Mouse (Mus musculus): ENCODE measurements at regions not wholly inside any gene's neighbourhood (a gene's known extent, or its start where the extent isn't known, plus 50 kb on each side); places are given as distances from the start of the nearest gene placed in this dataset.

DNA sequence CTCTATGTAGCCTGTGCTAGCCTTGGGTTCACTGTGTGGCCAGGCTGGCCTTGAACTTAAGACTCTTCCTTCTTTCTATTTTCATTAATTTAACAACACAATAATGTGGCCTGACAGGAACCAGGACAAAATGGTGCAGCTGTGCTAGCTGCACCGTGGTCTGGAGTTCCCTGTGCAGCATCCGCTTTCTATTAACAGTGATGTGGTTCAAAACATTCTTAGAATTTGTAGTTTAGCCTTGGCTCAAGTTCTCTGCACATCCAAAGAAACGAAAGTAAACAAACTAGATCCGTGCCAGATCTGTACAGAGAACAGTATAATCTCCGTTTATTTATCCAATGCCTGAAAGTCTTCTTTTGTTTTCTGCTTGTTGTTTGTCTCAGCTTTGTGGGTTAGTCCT lies 88.5 kb downstream of the Irx1 start:
- no peak overlapping the region for H3K27ac ChIP-seq (ENCODE audit: low read length)
- no peak overlapping the region for H3K4me2 ChIP-seq (replicated peaks; ENCODE audit: low read depth, low read length)
- peaks cover 8% of the 10 kb centered on the region; the same call in 1 of the 2 replicates for H3K9me3 ChIP-seq (ENCODE audit: low read length)
- no peaks in the 10 kb centered on the region for H3K4me1 ChIP-seq (ENCODE audit: insufficient read depth, low read length)
- H3K9ac ChIP-seq (replicated peaks; ENCODE audit: low read length): no peak overlapping the region
- H3K4me3 ChIP-seq (ENCODE audit: low read length): no peak overlapping the region
- no peak for ATAC-seq (ENCODE audit: low FRiP score, low TSS enrichment)
- H3K27me3 ChIP-seq (ENCODE audit: insufficient read depth, low read length): no peaks in the 10 kb centered on the region
- H3K36me3 ChIP-seq (ENCODE audit: insufficient read depth, low read length): no peaks in the 10 kb centered on the region
- WGBS: 71% methylated on average over 5 of the region's 5 CpGs

DNA sequence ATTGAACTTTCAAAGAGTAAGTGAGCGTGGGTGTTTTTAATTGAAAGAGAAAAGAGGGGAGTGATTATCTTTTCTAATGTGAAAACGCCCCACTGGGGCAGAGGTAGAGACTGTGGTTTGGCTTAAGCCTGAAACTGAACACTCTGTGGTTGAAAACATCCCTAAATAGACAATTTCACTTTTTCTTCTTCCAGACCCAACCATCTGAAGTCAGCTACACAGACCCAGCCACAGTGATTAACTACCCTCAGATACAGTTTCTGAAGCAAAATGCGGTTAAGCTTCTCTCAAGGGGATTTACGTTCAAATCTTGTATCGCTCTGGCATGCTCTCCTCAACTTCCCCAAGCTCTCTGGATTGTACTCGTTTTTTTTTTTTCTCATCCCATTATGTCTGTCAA lies 94.8 kb downstream of the Irx1 start:
- 72% methylated on average over 6 of the region's 6 CpGs for WGBS
- Histone ChIP-seq H3K9ac (replicated peaks; ENCODE audit: low read length) (no peak overlapping the region), H3K27ac (ENCODE audit: low read length) (no peak overlapping the region), H3K4me2 (replicated peaks; ENCODE audit: low read depth, low read length) (no peak overlapping the region), H3K27me3 (ENCODE audit: insufficient read depth, low read length) (no peaks in the 10 kb centered on the region), H3K36me3 (ENCODE audit: insufficient read depth, low read length) (no peaks in the 10 kb centered on the region), H3K9me3 (ENCODE audit: low read length) (peaks cover 6% of the 10 kb centered on the region; the same call in 1 of the 2 replicates), H3K4me3 (ENCODE audit: low read length) (no peak overlapping the region), H3K4me1 (ENCODE audit: insufficient read depth, low read length) (no peaks in the 10 kb centered on the region)
- ATAC-seq (ENCODE audit: low FRiP score, low TSS enrichment): no peak

DNA sequence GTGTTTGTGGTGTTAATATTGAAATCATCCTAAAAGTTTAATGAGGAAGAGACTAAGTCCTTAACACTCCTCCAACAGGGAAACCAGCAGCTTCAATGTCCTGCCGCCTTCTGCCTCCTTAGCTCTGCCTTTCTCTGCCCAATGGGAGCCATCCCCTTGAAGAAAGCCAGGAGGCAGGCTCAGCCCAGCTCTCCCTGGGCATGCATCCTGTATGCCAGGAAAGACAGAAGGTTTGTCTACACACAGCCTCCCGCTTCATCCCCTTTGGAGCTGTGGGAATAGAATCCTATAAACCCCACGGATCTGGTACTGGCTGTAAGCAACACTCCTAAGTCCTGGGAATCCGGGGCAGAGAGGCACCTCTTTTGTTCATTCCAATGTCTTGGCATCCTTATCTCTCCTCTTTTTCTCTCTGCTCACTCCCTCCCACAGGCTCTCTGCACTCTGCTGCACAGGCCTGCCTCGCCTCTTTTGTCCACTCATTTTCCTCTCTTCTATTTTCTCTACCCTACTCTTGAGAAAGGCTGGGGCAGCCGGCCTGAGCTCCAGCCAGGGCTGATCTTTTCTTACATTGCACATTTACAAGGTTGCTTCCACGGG lies 110.0 kb downstream of the Irx1 start:
- H3K9me3 ChIP-seq (ENCODE audit: low read length): no peaks in the 10 kb centered on the region
- no peak overlapping the region for H3K9ac ChIP-seq (replicated peaks; ENCODE audit: low read length)
- H3K4me1 ChIP-seq (ENCODE audit: insufficient read depth, low read length): no peaks in the 10 kb centered on the region
- no peak for ATAC-seq (ENCODE audit: low FRiP score, low TSS enrichment)
- H3K4me3 ChIP-seq (ENCODE audit: low read length): no peak overlapping the region
- H3K27ac ChIP-seq (ENCODE audit: low read length): no peak overlapping the region
- no peak overlapping the region for H3K4me2 ChIP-seq (replicated peaks; ENCODE audit: low read depth, low read length)
- H3K27me3 ChIP-seq (ENCODE audit: insufficient read depth, low read length): no peaks in the 10 kb centered on the region
- no peaks in the 10 kb centered on the region for H3K36me3 ChIP-seq (ENCODE audit: insufficient read depth, low read length)
- 78% methylated on average over 7 of the region's 7 CpGs for WGBS

DNA sequence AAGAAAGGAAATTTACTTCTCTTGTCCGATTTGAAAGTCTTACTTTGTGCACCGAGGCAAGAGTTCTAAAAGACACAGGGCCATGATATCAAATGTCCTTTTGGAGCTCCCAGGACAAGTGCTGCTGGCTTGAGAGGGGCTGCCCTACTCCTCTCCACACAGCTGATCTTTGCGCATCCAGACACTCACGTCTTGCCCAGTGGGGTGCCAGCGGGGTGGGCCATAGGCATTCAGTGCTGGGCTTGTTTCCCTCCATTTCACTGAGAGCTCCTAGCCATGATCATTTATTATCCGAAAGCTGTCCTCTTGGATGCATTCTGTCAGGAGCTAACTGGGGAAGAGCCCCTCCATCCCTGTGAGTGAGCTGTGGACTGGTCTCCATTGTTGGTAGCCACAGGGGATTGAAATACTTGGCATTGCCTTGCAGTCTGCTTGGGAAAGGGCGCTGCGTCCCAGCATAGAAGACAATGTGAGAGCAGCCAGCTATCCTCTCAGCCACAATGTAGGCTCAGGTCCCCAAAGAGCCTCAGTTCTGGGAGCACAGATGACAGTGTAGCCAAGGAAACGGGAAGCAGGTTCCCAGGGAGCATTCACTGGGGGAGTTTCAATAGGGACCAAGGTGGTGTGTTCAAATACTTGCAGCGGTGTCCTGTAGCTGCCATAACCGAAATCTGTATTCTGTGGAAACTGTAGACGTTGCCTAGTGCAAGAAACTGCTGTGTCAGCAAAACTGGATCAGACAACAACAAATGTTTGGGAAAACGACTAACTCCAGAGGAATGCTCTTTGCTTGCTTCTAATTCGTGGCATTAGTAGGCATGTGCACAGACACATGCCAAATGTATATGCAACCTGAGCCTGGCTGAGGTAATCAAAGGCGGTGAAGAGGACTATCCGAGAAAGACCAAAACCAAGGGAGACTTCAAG lies 159.2 kb downstream of the Irx1 start:
- 79% methylated on average over 16 of the region's 16 CpGs for WGBS
- ATAC-seq (ENCODE audit: low FRiP score, low TSS enrichment): no peak
- Histone ChIP-seq H3K27me3 (ENCODE audit: insufficient read depth, low read length) (no peaks in the 10 kb centered on the region), H3K4me1 (ENCODE audit: insufficient read depth, low read length) (no peaks in the 10 kb centered on the region), H3K9ac (replicated peaks; ENCODE audit: low read length) (no peak overlapping the region), H3K9me3 (ENCODE audit: low read length) (no peaks in the 10 kb centered on the region), H3K4me3 (ENCODE audit: low read length) (no peak overlapping the region), H3K27ac (ENCODE audit: low read length) (no peak overlapping the region), H3K4me2 (replicated peaks; ENCODE audit: low read depth, low read length) (no peak overlapping the region), H3K36me3 (ENCODE audit: insufficient read depth, low read length) (no peaks in the 10 kb centered on the region)

DNA sequence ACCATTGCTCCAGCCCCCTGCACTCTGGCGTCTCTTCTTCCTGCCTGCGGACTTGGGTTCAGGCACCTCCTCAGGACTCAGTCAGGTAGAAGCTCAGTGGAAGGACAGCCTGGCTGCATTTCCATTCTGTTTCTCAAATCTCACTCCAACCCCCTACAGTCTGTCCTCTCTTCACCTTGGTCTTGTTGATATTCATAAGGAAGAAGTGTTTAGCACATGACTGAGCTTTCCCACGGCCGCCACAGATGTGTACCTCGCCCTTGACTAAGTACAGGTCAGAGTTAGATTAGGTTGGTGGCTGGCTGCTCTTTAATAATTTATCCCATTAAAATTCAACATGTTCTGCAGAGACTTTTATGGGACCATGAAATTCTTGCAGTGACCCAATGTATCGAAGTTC lies 165.2 kb downstream of the Irx1 start:
- no peaks in the 10 kb centered on the region for H3K27me3 ChIP-seq (ENCODE audit: insufficient read depth, low read length)
- 65% methylated on average over 6 of the region's 6 CpGs for WGBS
- 0 out of 2 replicates have a peak, but pooled peaks cover 2% of the 10 kb centered on the region for H3K4me1 ChIP-seq (ENCODE audit: insufficient read depth, low read length)
- H3K4me3 ChIP-seq (ENCODE audit: low read length): no peak overlapping the region
- H3K9ac ChIP-seq (replicated peaks; ENCODE audit: low read length): no peak overlapping the region
- no peaks in the 10 kb centered on the region for H3K36me3 ChIP-seq (ENCODE audit: insufficient read depth, low read length)
- no peak overlapping the region for H3K4me2 ChIP-seq (replicated peaks; ENCODE audit: low read depth, low read length)
- H3K27ac ChIP-seq (ENCODE audit: low read length): peak overlapping the region; percentile 46; the same call in 1 of the 2 replicates
- no peaks in the 10 kb centered on the region for H3K9me3 ChIP-seq (ENCODE audit: low read length)
- ATAC-seq (ENCODE audit: low FRiP score, low TSS enrichment): peak; percentile 90

DNA sequence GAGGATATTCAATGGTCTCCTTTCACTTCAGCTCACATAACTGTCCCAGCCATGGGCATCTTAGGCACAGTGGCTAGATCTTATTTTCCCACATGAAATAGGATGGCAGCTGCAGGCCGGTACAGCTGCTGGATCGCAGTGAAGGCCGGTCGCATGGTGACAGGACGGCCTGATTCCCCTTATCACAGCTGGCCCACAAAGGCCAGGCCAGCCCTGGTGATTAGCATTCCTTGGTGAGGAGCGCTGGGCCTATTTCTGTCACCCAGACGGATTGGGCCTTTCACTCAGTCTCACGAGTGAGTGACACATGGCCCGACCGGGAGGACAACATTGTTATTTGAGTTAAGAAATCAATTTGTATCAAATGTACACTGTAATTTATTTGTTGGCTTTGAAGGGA lies 178.8 kb downstream of the Irx1 start:
- Histone ChIP-seq H3K9ac (replicated peaks; ENCODE audit: low read length) (no peak overlapping the region), H3K36me3 (ENCODE audit: insufficient read depth, low read length) (no peaks in the 10 kb centered on the region), H3K9me3 (ENCODE audit: low read length) (no peaks in the 10 kb centered on the region), H3K27me3 (ENCODE audit: insufficient read depth, low read length) (no peaks in the 10 kb centered on the region), H3K4me2 (replicated peaks; ENCODE audit: low read depth, low read length) (no peak overlapping the region), H3K4me1 (ENCODE audit: insufficient read depth, low read length) (no peaks in the 10 kb centered on the region), H3K27ac (ENCODE audit: low read length) (no peak overlapping the region), H3K4me3 (ENCODE audit: low read length) (no peak overlapping the region)
- WGBS: 54% methylated on average over 10 of the region's 10 CpGs
- ATAC-seq (ENCODE audit: low FRiP score, low TSS enrichment): no peak

DNA sequence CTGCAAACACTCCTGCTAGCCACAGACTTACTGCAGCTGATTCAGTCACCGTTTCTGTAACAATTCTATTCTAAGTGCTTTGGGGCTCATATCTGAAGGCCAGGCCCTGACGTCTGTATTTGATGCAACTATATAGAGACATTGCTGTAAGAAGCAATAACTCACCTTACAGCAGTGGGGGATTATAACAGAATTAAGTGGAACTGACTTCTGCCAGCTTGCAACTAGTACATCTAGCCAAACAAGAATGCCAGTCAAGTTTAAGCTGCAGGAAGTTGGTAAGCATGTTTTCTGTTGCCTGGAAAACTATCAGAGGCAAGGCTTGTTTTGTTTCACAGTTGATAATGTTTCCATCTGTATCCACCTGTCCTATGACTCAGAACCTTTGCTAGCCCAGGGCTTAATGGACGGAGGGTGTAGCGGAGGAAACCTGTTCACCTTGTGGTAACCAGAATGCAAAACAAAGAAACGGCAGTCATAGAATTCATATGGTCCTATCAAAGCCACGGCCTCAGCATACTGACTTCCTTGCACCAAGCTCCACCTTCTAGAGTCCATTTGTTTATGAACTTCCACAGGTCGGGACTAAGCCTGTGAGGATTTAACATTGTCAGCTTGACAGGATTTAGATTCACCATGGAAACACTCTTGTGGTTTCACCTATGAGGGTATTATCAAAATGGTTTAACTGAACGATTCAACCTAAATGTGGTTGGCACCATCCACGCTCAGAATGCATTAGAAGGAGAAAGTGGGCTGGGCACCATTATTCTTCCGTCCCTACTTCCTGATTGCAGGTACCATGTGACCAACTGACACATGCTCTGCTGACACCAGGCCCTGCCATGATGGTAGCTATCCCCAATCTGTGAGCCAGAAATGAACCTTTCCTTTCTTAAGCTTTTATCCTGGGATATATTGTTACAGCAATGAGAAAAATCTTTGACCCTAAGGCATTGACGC lies 216.2 kb downstream of the Irx1 start:
- Histone ChIP-seq H3K4me3 (ENCODE audit: low read length) (no peak overlapping the region), H3K9me3 (ENCODE audit: low read length) (no peaks in the 10 kb centered on the region), H3K36me3 (ENCODE audit: insufficient read depth, low read length) (no peaks in the 10 kb centered on the region), H3K4me2 (replicated peaks; ENCODE audit: low read depth, low read length) (no peak overlapping the region), H3K4me1 (ENCODE audit: insufficient read depth, low read length) (no peaks in the 10 kb centered on the region), H3K27ac (ENCODE audit: low read length) (no peak overlapping the region), H3K27me3 (ENCODE audit: insufficient read depth, low read length) (no peaks in the 10 kb centered on the region), H3K9ac (replicated peaks; ENCODE audit: low read length) (no peak overlapping the region)
- no peak for ATAC-seq (ENCODE audit: low FRiP score, low TSS enrichment)
- WGBS: 77% methylated on average over 11 of the region's 11 CpGs

DNA sequence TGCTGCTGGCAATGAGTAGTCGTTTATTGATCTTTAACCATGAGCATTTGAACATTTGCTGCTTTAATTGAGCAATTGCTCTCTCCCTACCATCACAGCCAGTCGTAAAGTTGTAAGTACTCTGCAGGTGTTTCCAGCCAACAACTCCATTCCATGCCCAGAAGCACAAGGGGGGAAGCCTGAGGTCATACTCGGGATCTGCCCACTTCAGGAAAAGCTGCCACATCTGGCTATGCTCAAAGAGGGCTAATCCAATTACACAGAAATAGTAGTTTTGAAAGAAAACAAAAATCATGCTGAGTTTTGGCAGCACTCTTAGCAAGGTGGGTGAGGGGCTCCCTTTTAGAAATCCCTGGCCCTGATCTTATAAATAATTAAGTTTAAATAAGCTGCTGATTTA lies 217.0 kb downstream of the Irx1 start:
- no peak overlapping the region for H3K27ac ChIP-seq (ENCODE audit: low read length)
- ATAC-seq (ENCODE audit: low FRiP score, low TSS enrichment): no peak

DNA sequence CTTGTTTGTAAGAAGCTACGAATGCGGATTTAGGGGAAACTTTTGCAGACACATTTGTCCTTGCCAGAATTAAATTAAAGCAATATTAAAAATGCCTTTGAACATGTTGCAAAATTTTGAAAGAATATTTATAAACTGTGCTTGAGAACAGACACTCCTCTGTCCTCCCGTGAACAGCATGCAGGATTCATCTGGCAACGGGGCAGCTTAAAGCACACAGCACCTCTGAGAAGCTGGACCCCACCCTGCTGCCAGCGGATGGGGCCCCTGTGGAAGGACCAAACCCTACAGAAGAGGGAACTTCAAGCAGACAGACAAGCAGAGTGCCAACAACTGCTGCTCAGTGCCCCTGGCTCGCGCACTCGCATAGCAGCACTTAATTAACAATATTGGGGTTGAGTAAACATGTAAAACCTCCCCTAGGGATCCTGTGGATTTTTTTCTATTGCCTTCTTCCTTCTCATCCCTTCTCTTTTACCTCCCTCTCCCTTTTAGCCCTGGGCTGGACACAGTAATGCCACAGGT lies 226.6 kb downstream of the Irx1 start:
- no peaks in the 10 kb centered on the region for H3K4me1 ChIP-seq (ENCODE audit: insufficient read depth, low read length)
- no peaks in the 10 kb centered on the region for H3K9me3 ChIP-seq (ENCODE audit: low read length)
- 76% methylated on average over 8 of the region's 8 CpGs for WGBS
- H3K27ac ChIP-seq (ENCODE audit: low read length): no peak overlapping the region
- H3K27me3 ChIP-seq (ENCODE audit: insufficient read depth, low read length): no peaks in the 10 kb centered on the region
- H3K9ac ChIP-seq (replicated peaks; ENCODE audit: low read length): no peak overlapping the region
- H3K4me2 ChIP-seq (replicated peaks; ENCODE audit: low read depth, low read length): no peak overlapping the region
- ATAC-seq (ENCODE audit: low FRiP score, low TSS enrichment): no peak
- no peak overlapping the region for H3K4me3 ChIP-seq (ENCODE audit: low read length)
- H3K36me3 ChIP-seq (ENCODE audit: insufficient read depth, low read length): no peaks in the 10 kb centered on the region

More for the DNA sequence above, 217.0 kb downstream of the Irx1 start:
- Histone ChIP-seq H3K27me3 (ENCODE audit: insufficient read depth, low read length) (no peaks in the 10 kb centered on the region), H3K4me1 (ENCODE audit: insufficient read depth, low read length) (no peaks in the 10 kb centered on the region), H3K4me3 (ENCODE audit: low read length) (no peak overlapping the region), H3K9me3 (ENCODE audit: low read length) (no peaks in the 10 kb centered on the region), H3K4me2 (replicated peaks; ENCODE audit: low read depth, low read length) (no peak overlapping the region), H3K9ac (replicated peaks; ENCODE audit: low read length) (no peak overlapping the region), H3K36me3 (ENCODE audit: insufficient read depth, low read length) (no peaks in the 10 kb centered on the region)
- 20% methylated on average over 3 of the region's 3 CpGs for WGBS

Data from kidney, embryonic 16.5 days (tissue).